Comparison of ENCODE assay signal across 27 mouse cellular contexts in the genomic region with DNA sequence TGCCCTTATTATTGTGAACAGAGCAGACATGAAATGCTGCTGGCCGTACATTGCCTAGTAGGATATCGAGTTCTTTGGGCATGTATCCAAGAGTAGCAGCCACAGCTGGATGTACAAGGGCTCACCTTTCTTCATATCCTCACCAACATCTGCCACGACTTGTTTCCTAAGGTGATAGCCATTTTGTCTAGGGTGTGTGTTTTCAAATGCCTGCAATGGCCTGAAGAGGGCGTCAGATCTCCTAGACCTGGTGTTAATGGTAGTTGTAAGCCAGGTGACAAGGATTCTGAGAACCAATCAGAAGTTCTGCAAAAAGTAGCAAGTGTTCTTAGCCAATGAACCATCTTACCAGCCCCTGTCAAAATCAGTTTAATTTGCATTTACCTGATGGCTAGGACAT. TPM values are rescaled to one million over a fixed set of nuclear protein-coding genes. Genes with fewer than 3 reads are reported as not detected.
A peak's percentile ranks its signal among the peaks of the same experiment; 100 is the strongest.
DNase-seq lines count a peak whose midpoint lies in the region; ATAC-seq and TF ChIP-seq lines count a peak whose summit lies in the region.
"Had no signal": no experiment of that assay in that cellular context is flagged by ENCODE, and none has a peak within 500 bp of the region (broad histone marks: within the 10 kb centered on the region; RNA-seq: fewer than 3 reads in every experiment).

No protein-coding gene starts in this region.

- no peak for ATAC-seq in monocyte, adult 5-6 weeks (replicated peaks; ENCODE audit: insufficient number of reproducible peaks, low FRiP score, low TSS enrichment, poor library complexity, severe bottlenecking)
- ATAC-seq: activated CD4-positive, CD25-positive, alpha-beta regulatory T cell, adult 4 months; forebrain, embryonic 14.5 days; forebrain, embryonic 16.5 days; Patski had no signal

- DNase-seq in layer of hippocampus, adult 2 months (ENCODE audit: low spot score in 2 of 2): no peak
- DNase-seq in layer of hippocampus, postnatal 14 days (ENCODE audit: low spot score in 2 of 2): no peak
- DNase-seq in ES-CJ7 (ENCODE audit: low read depth, low spot score) (peak; percentile 55), R1 (ENCODE audit: low read depth, low spot score) (peak; percentile 73)
- DNase-seq in gastrocnemius, postnatal 4 days (ENCODE audit: low spot score in 2 of 2): no peak
- DNase-seq in kidney, adult 8-10 months: no peak
- DNase-seq: adrenal gland, adult 8-10 months; adrenal gland, postnatal 14 days; adrenal gland, postnatal 36 days; cerebellum, adult 11-12 months; cerebellum, adult 8-10 months; cerebellum, adult 9-11 months; cerebellum, postnatal 14 days; cerebellum, postnatal 36 days; embryo, embryonic 11 days had no signal

- no peak overlapping the region for H3K27ac ChIP-seq in layer of hippocampus, adult 2 months
- H3K27ac ChIP-seq: embryonic facial prominence, embryonic 13.5 days; embryonic facial prominence, embryonic 15.5 days; forebrain, embryonic 10.5 days; forebrain, embryonic 12.5 days had no signal

- peak; percentile 19; the same call in 1 of the 2 replicates for TF ChIP-seq CTCF in layer of hippocampus, adult 2 months (conservative IDR thresholded peaks at IDR 0.05)

- no peak overlapping the region for H3K4me3 ChIP-seq in layer of hippocampus, adult 2 months
- H3K4me3 ChIP-seq: embryonic facial prominence, embryonic 13.5 days; embryonic facial prominence, embryonic 15.5 days; erythroblast, embryonic 14.5 days; forebrain, embryonic 10.5 days; forebrain, embryonic 12.5 days had no signal

RNA-seq across cellular contexts. Expression of a gene that starts 24.5 kb away (rescaled TPM):
- 1 to 10 TPM; 3.2 to 4.4 TPM for total RNA-seq in layer of hippocampus, adult 2 months (2021)
- 1 to 10 TPM; 3.3 to 3.5 TPM for total RNA-seq in layer of hippocampus, postnatal 14 days (2021)
- 1 to 10 TPM; 3.9 to 4.8 TPM for total RNA-seq in gastrocnemius, postnatal 4 days (2021)
- total RNA-seq in monocyte, adult 5-6 weeks (2017): 1.5 to 3.0 TPM (median 2.8 TPM) in 3 replicates

RNA-seq across cellular contexts. Expression of a gene that starts 35.9 kb away (rescaled TPM):
- total RNA-seq in layer of hippocampus, adult 2 months (2021): not detected
- total RNA-seq in layer of hippocampus, postnatal 14 days (2021): under 1 TPM in 1 of 2 experiments, not detected in 1; 0.12 TPM
- not detected for total RNA-seq in gastrocnemius, postnatal 4 days (2021)
- not detected in 3 replicates for total RNA-seq in monocyte, adult 5-6 weeks (2017)
- total RNA-seq: adrenal gland, adult 18-20 months; adrenal gland, postnatal 14 days; adrenal gland, postnatal 36 days; common myeloid progenitor, adult 5-6 weeks had no signal

RNA-seq across cellular contexts. Expression of a gene that starts 52.4 kb away (rescaled TPM):
- total RNA-seq in layer of hippocampus, adult 2 months (2021): 100 to 1,000 TPM; 254 to 266 TPM
- total RNA-seq in layer of hippocampus, postnatal 14 days (2021): 100 to 1,000 TPM; 230 to 234 TPM
- total RNA-seq in gastrocnemius, postnatal 4 days (2021): 10 to 100 TPM; 44.8 to 59.4 TPM
- total RNA-seq in monocyte, adult 5-6 weeks (2017): not detected in 3 replicates

Comparison
In these comparisons a context has a peak if more than half of its experiments do, and no peak if none do; other contexts are left out.
1. DNase-seq: peak in ES-CJ7 (single experiment) and R1 (single experiment); none in layer of hippocampus, adult 2 months (0 of 2), layer of hippocampus, postnatal 14 days (0 of 2), gastrocnemius, postnatal 4 days (0 of 2) and kidney, adult 8-10 months (0 of 2).
2. RNA of a gene that starts 52.4 kb away (total RNA-seq): 254 to 266 TPM in layer of hippocampus, adult 2 months, 230 to 234 TPM in layer of hippocampus, postnatal 14 days and 44.8 to 59.4 TPM in gastrocnemius, postnatal 4 days; not detected in monocyte, adult 5-6 weeks; every median in the first group is over 10 times any median in the second.